Mouse (Mus musculus): ENCODE measurements at regions not wholly inside any gene's neighbourhood (a gene's known extent, or its start where the extent isn't known, plus 50 kb on each side); places are given as distances from the start of the nearest gene placed in this dataset.
A peak's percentile ranks its signal among the peaks of the same experiment; 100 is the strongest.

- TF ChIP-seq EP300 (IDR thresholded peaks at IDR 0.05; ENCODE audit: low read depth): 0 out of 2 replicates have a peak, but pooled peaks have one; percentile 22
- no peak for TF ChIP-seq CTCF (IDR thresholded peaks at IDR 0.05; ENCODE audit: low read depth)
These were observed 117.3 kb downstream of the Arl4a start for GRCm38 (mm10) chr12:39920466-39920913.

Data from heart, postnatal 0 days (tissue).